Mouse (Mus musculus): ENCODE results near the gene Il21r.

GRCm38 (mm10) chr7:125597083-125597482 is 6.1 kb upstream of the Il21r start:
- TF ChIP-seq POLR2A (IDR thresholded peaks at IDR 0.05; ENCODE audit: low read depth, low read length) (no peak), CTCF (conservative IDR thresholded peaks at IDR 0.05; ENCODE audit: insufficient read depth, insufficient read length, low read depth, low read length) (no peak)
